ENCODE assay signal across 10 mouse cellular contexts in genomic region chr1:62729345-62730150, GRCm38 (mm10). TPM values are rescaled to one million over a fixed set of nuclear protein-coding genes. Genes with fewer than 3 reads are reported as not detected.
DNase-seq lines count a peak whose midpoint lies in the region; ATAC-seq lines count a peak whose summit lies in the region.
"Had no signal": no experiment of that assay in that cellular context is flagged by ENCODE, and none has a peak within 500 bp of the region (broad histone marks: within the 10 kb centered on the region; RNA-seq: fewer than 3 reads in every experiment).

No protein-coding gene starts in this region.

- no peaks in the 10 kb centered on the region for H3K36me3 ChIP-seq in hindbrain, embryonic 15.5 days
- H3K36me3 ChIP-seq in hindbrain, embryonic 14.5 days (replicated peaks; ENCODE audit: control insufficient read depth, insufficient read depth): 0 out of 2 replicates have a peak, but pooled peaks cover 4% of the 10 kb centered on the region
- no peaks in the 10 kb centered on the region for H3K36me3 ChIP-seq in neural tube, embryonic 13.5 days
- peaks cover 47% of the 10 kb centered on the region for H3K36me3 ChIP-seq in limb, embryonic 10.5 days
- H3K36me3 ChIP-seq: G1E had no signal

- no peak for ATAC-seq in hindbrain, embryonic 15.5 days (ENCODE audit: low FRiP score, low read depth)
- no peak for ATAC-seq in hindbrain, embryonic 14.5 days (ENCODE audit: low FRiP score)
- ATAC-seq in neural tube, embryonic 13.5 days (ENCODE audit: low read depth): no peak
- ATAC-seq: midbrain, embryonic 13.5 days had no signal

- peak; percentile 20 for DNase-seq in adrenal gland, postnatal 14 days
- DNase-seq in adrenal gland, adult 2 months: no peak
- DNase-seq in hindbrain, embryonic 14.5 days (ENCODE audit: low spot score): no peak
- DNase-seq in neural tube, embryonic 10.5 days (ENCODE audit: extremely low spot score, low spot score): no peak
- DNase-seq in limb, embryonic 10.5 days (ENCODE audit: low spot score): no peak
- DNase-seq in cerebellum, adult 8-10 months: no peak

- H3K4me1 ChIP-seq in hindbrain, embryonic 15.5 days (replicated peaks): peaks cover 33% of the 10 kb centered on the region
- H3K4me1 ChIP-seq in hindbrain, embryonic 14.5 days (replicated peaks; ENCODE audit: control insufficient read depth, insufficient read depth, low read length): peaks cover 13% of the 10 kb centered on the region; the same call in 1 of the 2 replicates
- H3K4me1 ChIP-seq in neural tube, embryonic 13.5 days (replicated peaks): peaks cover 41% of the 10 kb centered on the region
- peaks cover 28% of the 10 kb centered on the region for H3K4me1 ChIP-seq in limb, embryonic 10.5 days

- WGBS in hindbrain, embryonic 15.5 days: 57% methylated on average over 13 of the region's 13 CpGs
- WGBS in hindbrain, embryonic 14.5 days: 59% methylated on average over 13 of the region's 13 CpGs
- 47% methylated on average over 13 of the region's 13 CpGs for WGBS in neural tube, embryonic 13.5 days
- 72% methylated on average over 13 of the region's 13 CpGs for WGBS in limb, embryonic 10.5 days

- no peak overlapping the region for H3K4me2 ChIP-seq in hindbrain, embryonic 15.5 days
- no peak overlapping the region for H3K4me2 ChIP-seq in hindbrain, embryonic 14.5 days (replicated peaks)
- H3K4me2 ChIP-seq in neural tube, embryonic 13.5 days: no peak overlapping the region
- H3K4me2 ChIP-seq: midbrain, embryonic 13.5 days had no signal

- no peak overlapping the region for H3K4me3 ChIP-seq in hindbrain, embryonic 15.5 days
- no peak overlapping the region for H3K4me3 ChIP-seq in hindbrain, embryonic 14.5 days (replicated peaks; ENCODE audit: low read length)
- no peak overlapping the region for H3K4me3 ChIP-seq in neural tube, embryonic 13.5 days
- H3K4me3 ChIP-seq in limb, embryonic 10.5 days: no peak overlapping the region
- H3K4me3 ChIP-seq: midbrain, embryonic 13.5 days had no signal

- no peaks in the 10 kb centered on the region for H3K9me3 ChIP-seq in hindbrain, embryonic 15.5 days
- H3K9me3 ChIP-seq in hindbrain, embryonic 14.5 days (ENCODE audit: control insufficient read depth, low read length): no peaks in the 10 kb centered on the region
- no peaks in the 10 kb centered on the region for H3K9me3 ChIP-seq in neural tube, embryonic 13.5 days
- H3K9me3 ChIP-seq in limb, embryonic 10.5 days (replicated peaks): no peaks in the 10 kb centered on the region
- H3K9me3 ChIP-seq: G1E; midbrain, embryonic 13.5 days had no signal

- H3K27me3 ChIP-seq in hindbrain, embryonic 15.5 days: no peaks in the 10 kb centered on the region
- no peaks in the 10 kb centered on the region for H3K27me3 ChIP-seq in hindbrain, embryonic 14.5 days (ENCODE audit: control insufficient read depth, insufficient read depth, low read length)
- no peaks in the 10 kb centered on the region for H3K27me3 ChIP-seq in neural tube, embryonic 13.5 days
- H3K27me3 ChIP-seq in limb, embryonic 10.5 days (ENCODE audit: low read depth, poor library complexity, severe bottlenecking): no peaks in the 10 kb centered on the region

- 0 out of 2 replicates have a peak overlapping the region, but pooled peaks have one; percentile 22 for H3K27ac ChIP-seq in hindbrain, embryonic 15.5 days (replicated peaks)
- H3K27ac ChIP-seq in hindbrain, embryonic 14.5 days: no peak overlapping the region
- H3K27ac ChIP-seq in neural tube, embryonic 13.5 days (replicated peaks): peak overlapping the region; percentile 69
- H3K27ac ChIP-seq in limb, embryonic 10.5 days: 0 out of 2 replicates have a peak overlapping the region, but pooled peaks have one; percentile 51
- H3K27ac ChIP-seq: midbrain, embryonic 13.5 days had no signal

- no peak overlapping the region for H3K9ac ChIP-seq in hindbrain, embryonic 15.5 days
- no peak overlapping the region for H3K9ac ChIP-seq in hindbrain, embryonic 14.5 days
- H3K9ac ChIP-seq in neural tube, embryonic 13.5 days: no peak overlapping the region
- H3K9ac ChIP-seq: midbrain, embryonic 13.5 days had no signal

RNA-seq across cellular contexts. Expression of gene Nrp2, which starts 26.5 kb away (rescaled TPM):
- 43.7 and 46.6 TPM in 2 replicates for total RNA-seq in adrenal gland, postnatal 14 days (2021)
- total RNA-seq in adrenal gland, adult 2 months (2021): 10 to 100 TPM; 32.1 to 46.3 TPM
- 16.4 and 16.6 TPM in 2 replicates for polyA plus RNA-seq in adrenal gland, adult 2 months (2012; rRNA removed)
- 28.8 and 31.5 TPM in 2 replicates for polyA plus RNA-seq in hindbrain, embryonic 15.5 days (2015; fragmentation: Nextera tagmentation; extraction: Ambion mirVana)
- polyA plus RNA-seq in hindbrain, embryonic 14.5 days (2014; fragmentation: Nextera tagmentation; extraction: Ambion mirVana): 34.1 and 34.5 TPM in 2 replicates
- polyA plus RNA-seq in neural tube, embryonic 13.5 days (2015; fragmentation: Nextera tagmentation; extraction: Ambion mirVana): 32.7 and 37.0 TPM in 2 replicates
- 31.7 and 54.7 TPM in 2 replicates for polyA plus RNA-seq in limb, embryonic 10.5 days (2016; fragmentation: Nextera tagmentation; extraction: Ambion mirVana)
